Mouse (Mus musculus) intestine, embryonic 16.5 days (tissue): ENCODE data around the gene Aamp. TPM values are rescaled to one million over a fixed set of nuclear protein-coding genes. Genes with fewer than 3 reads are reported as not detected.
"Not testable (repeated sequence)": the region's sequence is repeated elsewhere in the genome, so short reads cannot be mapped to it uniquely, and the experiment has no call there.

ENCODE experiments used
- ATAC-seq: fragments of 200-750 bp; cut with Nextera tagmentation; 2 replicates; pipeline ENCODE4 v1.8.0; 2017; ENCODE audit warnings: moderate TSS enrichment, moderate library complexity
- H3K27ac ChIP-seq: fragments of 300-500 bp; sonication (generic); 2 replicates; pipeline ENCODE4 v1.5.1; 2014; ENCODE audit warnings: mild to moderate bottlenecking, low read length
- H3K27me3 ChIP-seq: fragments of 300-500 bp; sonication (generic); replicated peaks from 2 replicates; pipeline ENCODE4 v1.6.1; 2014; ENCODE audit warnings: low read length, control low read depth, mixed read lengths; ENCODE audit not compliant: control insufficient read depth, insufficient read depth
- H3K36me3 ChIP-seq: fragments of 300-500 bp; sonication (generic); 2 replicates; pipeline ENCODE4 v1.6.1; 2014; ENCODE audit warnings: low read length, control low read depth; ENCODE audit not compliant: control insufficient read depth, insufficient read depth
- H3K4me1 ChIP-seq: fragments of 300-500 bp; sonication (generic); 2 replicates; pipeline ENCODE4 v1.6.1; 2014; ENCODE audit warnings: low read length, control low read depth, mixed read lengths; ENCODE audit not compliant: control insufficient read depth, insufficient read depth
- H3K4me2 ChIP-seq: fragments of 300-500 bp; sonication (generic); 2 replicates; pipeline ENCODE4 v1.6.1; 2014; ENCODE audit warnings: low read depth, low read length, control low read depth
- H3K4me3 ChIP-seq: fragments of 300-500 bp; sonication (generic); 2 replicates; pipeline ENCODE4 v1.5.1; 2014; ENCODE audit warnings: mild to moderate bottlenecking, low read length
- H3K9ac ChIP-seq: fragments of 300-500 bp; sonication (generic); 2 replicates; pipeline ENCODE4 v1.6.1; 2014; ENCODE audit warnings: low read depth, low read length
- H3K9me3 ChIP-seq: fragments of 300-500 bp; sonication (generic); 2 replicates; pipeline ENCODE4 v1.6.1; 2016; ENCODE audit warnings: low read length, control low read depth; ENCODE audit not compliant: control insufficient read depth
- WGBS: fragments of 180-500 bp; shearing (Covaris S2); extraction: QIAGEN DNeasy Blood & Tissue Kit; methylation state at CpG from one replicate; pipeline ENCODE4 v1.1.7; 2014; 5-methylcytosine and 5-hydroxymethylcytosine counted together
- polyA plus RNA-seq: library from polyadenylated mRNA; unstranded; fragments of >200 nt; fragmentation: Nextera tagmentation; extraction: Ambion mirVana; gene quantifications from 2 replicates; pipeline ENCODE4 v1.2.1, GENCODE M21; 2015

The Aamp gene
- polyA plus RNA-seq = 246 and 256 TPM in 2 replicates

DNA sequence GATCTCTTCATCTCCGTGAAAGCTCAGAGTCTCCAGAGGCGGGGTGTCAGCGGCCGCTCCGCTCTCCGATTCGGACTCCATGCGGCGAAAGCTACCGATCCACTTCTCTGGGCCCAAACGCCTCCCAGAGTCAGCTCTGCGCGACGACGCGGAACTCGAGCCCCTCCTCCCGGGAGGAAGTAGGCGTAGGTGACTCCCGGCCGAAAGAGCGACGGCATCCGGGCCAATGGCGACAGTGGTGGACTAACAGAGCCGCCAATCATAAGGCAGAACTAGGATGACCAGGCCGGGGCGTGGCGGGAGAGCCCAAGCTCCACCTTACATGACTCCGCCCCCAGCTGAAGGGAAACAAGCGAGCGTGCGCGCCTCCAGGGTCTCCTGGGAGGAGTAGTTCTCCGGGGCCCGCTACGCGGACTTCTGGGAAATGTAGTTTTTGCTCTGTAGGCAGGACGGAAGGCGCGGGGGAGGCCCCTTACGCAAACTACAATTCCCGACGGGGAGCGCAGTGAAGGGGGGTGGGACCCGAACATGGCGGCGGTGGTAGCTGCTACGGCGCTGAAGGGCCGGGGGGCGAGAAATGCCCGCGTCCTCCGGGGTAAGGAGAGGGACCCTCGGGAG, at the start of gene Aamp, which contains the start of gene Pnkd:
Gene Aamp, minus strand, starts transcription at position 196 of the 618 bp plus-strand sequence.
Gene Pnkd, plus strand, starts transcription at position 388 of the 618 bp plus-strand sequence.
- H3K36me3 ChIP-seq = peaks cover 20% of the 10 kb centered on the region
- under 1% methylated on average over 56 of the region's 56 CpGs for WGBS

GRCm38 (mm10) chr1:74332930-74333329, 48.4 kb upstream of the Aamp start:
- H3K4me3 ChIP-seq = peak overlapping the region; percentile 53
- H3K4me2 ChIP-seq = peak overlapping the region; percentile 88
- H3K9me3 ChIP-seq = no peaks in the 10 kb centered on the region
- H3K36me3 ChIP-seq = no peaks in the 10 kb centered on the region
- no peaks in the 10 kb centered on the region for H3K27me3 ChIP-seq
- H3K4me1 ChIP-seq = peaks cover 28% of the 10 kb centered on the region
- peak overlapping the region; percentile 55 for H3K27ac ChIP-seq
- no peak for ATAC-seq
- 6% methylated on average over 9 of the region's 9 CpGs for WGBS
- H3K9ac ChIP-seq = peak overlapping the region; percentile 65

More for the DNA sequence above, at the start of gene Aamp, which contains the start of gene Pnkd:
- Histone ChIP-seq H3K9ac (peak within 1 kb of the TSS; percentile 85), H3K27me3 (no peaks in the 10 kb centered on the region), H3K9me3 (no peaks in the 10 kb centered on the region), H3K4me2 (peak within 1 kb of the TSS; percentile 81), H3K27ac (peak within 1 kb of the TSS; percentile 74), H3K4me1 (peaks cover 33% of the 10 kb centered on the region), H3K4me3 (peak within 1 kb of the TSS; percentile 78)
- peak; percentile 97 for ATAC-seq

GRCm38 (mm10) chr1:74332241-74332763, 47.8 kb upstream of the Aamp start:
- ATAC-seq = peak; percentile 95
- WGBS = under 1% methylated on average over 36 of the region's 36 CpGs
- Histone ChIP-seq H3K27ac (peak overlapping the region; percentile 55), H3K9me3 (no peaks in the 10 kb centered on the region), H3K27me3 (no peaks in the 10 kb centered on the region), H3K4me1 (peaks cover 28% of the 10 kb centered on the region), H3K9ac (peak overlapping the region; percentile 65), H3K36me3 (no peaks in the 10 kb centered on the region), H3K4me2 (peak overlapping the region; percentile 88), H3K4me3 (peak overlapping the region; percentile 53)

DNA sequence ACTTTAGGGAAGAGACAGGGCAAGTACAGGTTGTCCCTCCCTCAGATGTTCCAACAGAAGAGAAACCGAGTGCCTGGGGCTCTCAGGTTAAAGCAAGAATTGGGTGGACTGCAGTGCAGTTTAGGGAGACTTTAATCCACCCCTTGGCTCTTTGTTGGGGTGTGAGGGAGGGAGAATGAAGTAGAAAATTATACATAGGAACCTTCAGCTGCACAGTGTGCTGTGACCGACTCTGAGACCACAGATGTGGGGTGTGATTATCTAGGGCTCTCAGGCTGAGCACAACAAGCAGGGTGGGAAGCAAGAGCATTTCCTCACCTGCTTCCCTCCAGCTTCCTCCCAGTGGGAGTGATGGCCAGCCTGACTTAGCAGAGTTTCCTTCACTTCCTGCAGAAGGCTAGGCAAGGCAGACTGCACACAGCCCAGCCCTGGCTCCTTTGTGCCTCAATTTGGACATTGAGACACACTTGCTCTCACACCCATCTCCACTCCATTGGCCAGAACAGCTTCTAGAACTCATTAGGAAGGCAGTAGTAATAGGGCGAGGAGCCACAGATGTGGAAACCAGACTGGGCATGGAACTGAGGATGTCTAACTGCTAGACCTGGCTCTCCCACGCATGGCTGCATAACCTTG, 46.6 kb upstream of the Aamp start:
- 0 out of 2 replicates have a peak overlapping the region, but pooled peaks have one; percentile 21 for H3K9ac ChIP-seq
- 64% methylated on average over 4 of the region's 4 CpGs for WGBS
- H3K4me2 ChIP-seq = no peak overlapping the region
- ATAC-seq = no peak
- peak overlapping the region; percentile 85 for H3K27ac ChIP-seq
- H3K4me1 ChIP-seq = peaks cover 28% of the 10 kb centered on the region
- no peaks in the 10 kb centered on the region for H3K9me3 ChIP-seq
- no peaks in the 10 kb centered on the region for H3K36me3 ChIP-seq
- no peaks in the 10 kb centered on the region for H3K27me3 ChIP-seq
- no peak overlapping the region for H3K4me3 ChIP-seq

DNA sequence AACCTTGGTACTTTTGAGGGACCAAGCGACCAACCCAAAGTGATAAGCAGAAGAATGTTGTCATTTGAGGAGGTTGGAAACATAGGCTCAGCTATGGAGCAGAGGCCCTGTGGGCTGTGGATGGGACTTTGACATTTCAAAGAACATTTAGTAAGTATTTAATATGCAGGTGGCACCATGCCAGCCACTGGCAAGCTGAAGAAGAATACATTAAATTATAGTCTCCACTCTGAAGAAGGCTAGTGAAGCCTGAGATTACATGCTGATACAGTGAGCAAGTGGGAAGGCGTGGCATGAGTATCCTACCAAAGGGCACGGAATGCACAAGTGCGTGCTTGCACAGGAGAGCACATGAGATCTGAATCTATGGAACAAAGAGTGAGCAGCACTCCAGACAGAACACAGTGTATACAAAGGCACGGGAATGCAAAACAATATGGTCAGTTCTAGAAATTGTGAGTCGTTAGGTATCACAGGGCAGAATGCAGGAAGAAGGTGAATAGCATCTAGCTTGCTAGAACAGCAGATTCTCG, 45.4 kb upstream of the Aamp start:
- H3K27me3 ChIP-seq = no peaks in the 10 kb centered on the region
- peaks cover 28% of the 10 kb centered on the region for H3K4me1 ChIP-seq
- H3K4me2 ChIP-seq = no peak overlapping the region
- no peaks in the 10 kb centered on the region for H3K9me3 ChIP-seq
- no peaks in the 10 kb centered on the region for H3K36me3 ChIP-seq
- no peak overlapping the region for H3K9ac ChIP-seq
- peak; percentile 30 for ATAC-seq
- 47% methylated on average over 7 of the region's 7 CpGs for WGBS
- H3K4me3 ChIP-seq = no peak overlapping the region
- H3K27ac ChIP-seq = peak overlapping the region; percentile 85

DNA sequence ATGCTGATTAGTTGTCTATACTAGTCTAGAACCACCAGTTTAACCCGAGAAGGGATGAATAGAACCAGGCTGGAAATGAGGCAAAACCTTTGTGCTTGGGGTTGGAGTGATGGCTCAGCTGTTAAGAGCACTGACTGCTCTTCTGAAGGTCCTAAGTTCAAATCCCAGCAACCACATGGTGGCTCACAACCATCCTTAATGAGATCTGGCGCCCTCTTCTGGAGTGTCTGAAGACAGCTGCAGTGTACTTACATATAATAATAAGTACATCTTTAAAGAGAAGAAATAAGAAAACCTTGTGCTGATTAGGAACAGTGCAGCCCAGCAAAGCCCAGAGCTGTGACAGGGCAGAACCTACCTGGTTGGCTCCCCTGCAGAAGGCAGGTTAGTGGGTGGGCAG, 42.4 kb upstream of the Aamp start:
- ATAC-seq, H3K27me3 ChIP-seq, H3K36me3 ChIP-seq, H3K9ac ChIP-seq, H3K4me3 ChIP-seq, H3K27ac ChIP-seq, H3K9me3 ChIP-seq, H3K4me2 ChIP-seq: not testable (repeated sequence)
- H3K4me1 ChIP-seq = peaks cover 20% of the 10 kb centered on the region
- 90% methylated on average over 2 of the region's 2 CpGs for WGBS

- Histone ChIP-seq H3K4me1 (0 out of 2 replicates have a peak, but pooled peaks cover 3% of the 10 kb centered on the region), H3K27me3 (no peaks in the 10 kb centered on the region), H3K27ac (no peak overlapping the region), H3K9me3 (no peaks in the 10 kb centered on the region), H3K4me2 (no peak overlapping the region), H3K4me3 (no peak overlapping the region), H3K36me3 (no peaks in the 10 kb centered on the region), H3K9ac (no peak overlapping the region)
- WGBS = 52% methylated on average over 3 of the region's 3 CpGs
- ATAC-seq = no peak; the same call in 1 of the 2 replicates
Measured at GRCm38 (mm10) chr1:74321396-74321795, 36.9 kb upstream of the Aamp start.

GRCm38 (mm10) chr1:74318711-74319110, 34.2 kb upstream of the Aamp start:
- Histone ChIP-seq H3K4me1 (0 out of 2 replicates have a peak, but pooled peaks cover 3% of the 10 kb centered on the region), H3K36me3 (no peaks in the 10 kb centered on the region), H3K4me2 (no peak overlapping the region), H3K27ac (no peak overlapping the region), H3K9ac (no peak overlapping the region), H3K27me3 (no peaks in the 10 kb centered on the region), H3K9me3 (no peaks in the 10 kb centered on the region), H3K4me3 (no peak overlapping the region)
- 83% methylated on average over 3 of the region's 3 CpGs for WGBS
- ATAC-seq = no peak

- no peak overlapping the region for H3K9ac ChIP-seq
- H3K36me3 ChIP-seq = no peaks in the 10 kb centered on the region
- H3K27ac ChIP-seq = no peak overlapping the region
- H3K27me3 ChIP-seq = no peaks in the 10 kb centered on the region
- H3K4me3 ChIP-seq = no peak overlapping the region
- 0 out of 2 replicates have a peak, but pooled peaks cover 3% of the 10 kb centered on the region for H3K4me1 ChIP-seq
- no peak for ATAC-seq
- no peak overlapping the region for H3K4me2 ChIP-seq
- no peaks in the 10 kb centered on the region for H3K9me3 ChIP-seq
- 75% methylated on average over 4 of the region's 4 CpGs for WGBS
Measured at GRCm38 (mm10) chr1:74316114-74316827, 31.7 kb upstream of the Aamp start.
